Mouse (Mus musculus): ENCODE measurements at regions not wholly inside any gene's neighbourhood (a gene's known extent, or its start where the extent isn't known, plus 50 kb on each side); places are given as distances from the start of the nearest gene placed in this dataset.

GRCm38 (mm10) chr1:40907813-40908212, 102.4 kb downstream of the Tmem182 start:
- no peak overlapping the region for H3K4me2 ChIP-seq (replicated peaks)
- no peak for ATAC-seq
- no peaks in the 10 kb centered on the region for H3K36me3 ChIP-seq
- H3K27me3 ChIP-seq = no peaks in the 10 kb centered on the region
- H3K27ac ChIP-seq = no peak overlapping the region
- no peak overlapping the region for H3K4me3 ChIP-seq (replicated peaks)
- H3K4me1 ChIP-seq (replicated peaks) = no peaks in the 10 kb centered on the region
- H3K9ac ChIP-seq (replicated peaks) = no peak overlapping the region
- no peaks in the 10 kb centered on the region for H3K9me3 ChIP-seq

GRCm38 (mm10) chr1:40913591-40913990, 108.2 kb downstream of the Tmem182 start:
- WGBS = 71% methylated on average over 3 of the region's 3 CpGs
- Histone ChIP-seq H3K4me2 (replicated peaks) (no peak overlapping the region), H3K9me3 (no peaks in the 10 kb centered on the region), H3K27ac (no peak overlapping the region), H3K27me3 (no peaks in the 10 kb centered on the region), H3K4me1 (replicated peaks) (no peaks in the 10 kb centered on the region), H3K9ac (replicated peaks) (no peak overlapping the region), H3K4me3 (replicated peaks) (no peak overlapping the region), H3K36me3 (no peaks in the 10 kb centered on the region)
- no peak for ATAC-seq

GRCm38 (mm10) chr1:40924271-40924670, 118.9 kb downstream of the Tmem182 start:
- ATAC-seq = no peak
- Histone ChIP-seq H3K4me1 (replicated peaks) (no peaks in the 10 kb centered on the region), H3K9me3 (no peaks in the 10 kb centered on the region), H3K36me3 (no peaks in the 10 kb centered on the region), H3K4me2 (replicated peaks) (no peak overlapping the region), H3K27ac (no peak overlapping the region), H3K4me3 (replicated peaks) (no peak overlapping the region), H3K27me3 (no peaks in the 10 kb centered on the region), H3K9ac (replicated peaks) (no peak overlapping the region)
- 84% methylated on average over 3 of the region's 3 CpGs for WGBS

- Histone ChIP-seq H3K27ac (no peak overlapping the region), H3K4me3 (replicated peaks) (no peak overlapping the region), H3K27me3 (no peaks in the 10 kb centered on the region), H3K36me3 (no peaks in the 10 kb centered on the region), H3K9me3 (no peaks in the 10 kb centered on the region), H3K4me1 (replicated peaks) (no peaks in the 10 kb centered on the region), H3K9ac (replicated peaks) (no peak overlapping the region), H3K4me2 (replicated peaks) (no peak overlapping the region)
- 63% methylated on average over 7 of the region's 7 CpGs for WGBS
- ATAC-seq = no peak
Measured at GRCm38 (mm10) chr1:40924780-40925179, 119.4 kb downstream of the Tmem182 start.

- ATAC-seq = no peak
- Histone ChIP-seq H3K4me2 (replicated peaks) (no peak overlapping the region), H3K4me3 (replicated peaks) (no peak overlapping the region), H3K4me1 (replicated peaks) (no peaks in the 10 kb centered on the region), H3K27me3 (no peaks in the 10 kb centered on the region), H3K36me3 (no peaks in the 10 kb centered on the region), H3K9me3 (no peaks in the 10 kb centered on the region), H3K27ac (no peak overlapping the region), H3K9ac (replicated peaks) (no peak overlapping the region)
- 87% methylated on average over 5 of the region's 5 CpGs for WGBS
Measured at GRCm38 (mm10) chr1:40931374-40931773, 126.0 kb downstream of the Tmem182 start.

- H3K36me3 ChIP-seq = no peaks in the 10 kb centered on the region
- H3K4me2 ChIP-seq (replicated peaks) = no peak overlapping the region
- 60% methylated on average over 3 of the region's 3 CpGs for WGBS
- no peak overlapping the region for H3K9ac ChIP-seq (replicated peaks)
- no peak for ATAC-seq
- H3K9me3 ChIP-seq = no peaks in the 10 kb centered on the region
- H3K4me3 ChIP-seq (replicated peaks) = no peak overlapping the region
- no peaks in the 10 kb centered on the region for H3K27me3 ChIP-seq
- no peak overlapping the region for H3K27ac ChIP-seq
- no peaks in the 10 kb centered on the region for H3K4me1 ChIP-seq (replicated peaks)
Measured at GRCm38 (mm10) chr1:40936729-40937128, 131.3 kb downstream of the Tmem182 start.

- H3K27ac ChIP-seq = peak overlapping the region; percentile 59
- H3K36me3 ChIP-seq = no peaks in the 10 kb centered on the region
- H3K4me3 ChIP-seq (replicated peaks) = no peak overlapping the region
- ATAC-seq = no peak
- H3K4me2 ChIP-seq (replicated peaks) = no peak overlapping the region
- no peaks in the 10 kb centered on the region for H3K27me3 ChIP-seq
- 84% methylated on average over 14 of the region's 14 CpGs for WGBS
- no peak overlapping the region for H3K9ac ChIP-seq (replicated peaks)
- H3K4me1 ChIP-seq (replicated peaks) = peaks cover 12% of the 10 kb centered on the region
- H3K9me3 ChIP-seq = no peaks in the 10 kb centered on the region
Measured at GRCm38 (mm10) chr1:40942751-40943150, 137.3 kb downstream of the Tmem182 start.

- Histone ChIP-seq H3K9me3 (no peaks in the 10 kb centered on the region), H3K9ac (replicated peaks) (no peak overlapping the region), H3K4me2 (replicated peaks) (no peak overlapping the region), H3K27ac (peak overlapping the region; percentile 59), H3K4me3 (replicated peaks) (no peak overlapping the region), H3K36me3 (no peaks in the 10 kb centered on the region), H3K27me3 (no peaks in the 10 kb centered on the region), H3K4me1 (replicated peaks) (peaks cover 12% of the 10 kb centered on the region)
- 0 out of 2 replicates have a peak, but pooled peaks have one; percentile 30 for ATAC-seq
- 50% methylated on average over 7 of the region's 7 CpGs for WGBS
Measured at GRCm38 (mm10) chr1:40943165-40943564, 137.8 kb downstream of the Tmem182 start.

GRCm38 (mm10) chr1:40950641-40951040, 145.2 kb downstream of the Tmem182 start:
- Histone ChIP-seq H3K4me2 (replicated peaks) (no peak overlapping the region), H3K4me1 (replicated peaks) (no peaks in the 10 kb centered on the region), H3K27me3 (no peaks in the 10 kb centered on the region), H3K36me3 (no peaks in the 10 kb centered on the region), H3K9ac (replicated peaks) (no peak overlapping the region), H3K4me3 (replicated peaks) (no peak overlapping the region), H3K9me3 (no peaks in the 10 kb centered on the region), H3K27ac (no peak overlapping the region)
- 82% methylated on average over 5 of the region's 5 CpGs for WGBS
- no peak for ATAC-seq

GRCm38 (mm10) chr1:40954720-40955163, 149.3 kb downstream of the Tmem182 start:
- H3K4me2 ChIP-seq (replicated peaks) = no peak overlapping the region
- H3K27me3 ChIP-seq = no peaks in the 10 kb centered on the region
- no peaks in the 10 kb centered on the region for H3K9me3 ChIP-seq
- 77% methylated on average over 14 of the region's 14 CpGs for WGBS
- H3K36me3 ChIP-seq = no peaks in the 10 kb centered on the region
- no peak overlapping the region for H3K4me3 ChIP-seq (replicated peaks)
- no peak overlapping the region for H3K9ac ChIP-seq (replicated peaks)
- no peaks in the 10 kb centered on the region for H3K4me1 ChIP-seq (replicated peaks)
- H3K27ac ChIP-seq = peak overlapping the region; percentile 68
- ATAC-seq = peak; percentile 71

GRCm38 (mm10) chr1:40967768-40968504, 162.5 kb downstream of the Tmem182 start:
- Histone ChIP-seq H3K27ac (no peak overlapping the region), H3K4me2 (replicated peaks) (no peak overlapping the region), H3K9me3 (no peaks in the 10 kb centered on the region), H3K4me3 (replicated peaks) (no peak overlapping the region), H3K4me1 (replicated peaks) (no peaks in the 10 kb centered on the region), H3K36me3 (no peaks in the 10 kb centered on the region), H3K9ac (replicated peaks) (no peak overlapping the region), H3K27me3 (no peaks in the 10 kb centered on the region)
- WGBS = 76% methylated on average over 17 of the region's 17 CpGs
- ATAC-seq = no peak

GRCm38 (mm10) chr1:40983762-40984161, 178.4 kb downstream of the Tmem182 start:
- Histone ChIP-seq H3K9me3 (no peaks in the 10 kb centered on the region), H3K27me3 (no peaks in the 10 kb centered on the region), H3K4me2 (replicated peaks) (no peak overlapping the region), H3K4me1 (replicated peaks) (no peaks in the 10 kb centered on the region), H3K4me3 (replicated peaks) (no peak overlapping the region), H3K27ac (no peak overlapping the region), H3K36me3 (no peaks in the 10 kb centered on the region), H3K9ac (replicated peaks) (no peak overlapping the region)
- no peak for ATAC-seq
- 83% methylated on average over 2 of the region's 2 CpGs for WGBS

- Histone ChIP-seq H3K27me3 (no peaks in the 10 kb centered on the region), H3K4me1 (replicated peaks) (no peaks in the 10 kb centered on the region), H3K9me3 (no peaks in the 10 kb centered on the region), H3K36me3 (no peaks in the 10 kb centered on the region), H3K4me3 (replicated peaks) (no peak overlapping the region), H3K4me2 (replicated peaks) (no peak overlapping the region), H3K27ac (no peak overlapping the region), H3K9ac (replicated peaks) (no peak overlapping the region)
- ATAC-seq = no peak
- WGBS = 85% methylated on average over 4 of the region's 4 CpGs
Measured at GRCm38 (mm10) chr1:40993327-40993726, 187.9 kb downstream of the Tmem182 start.
